Mouse (Mus musculus): Measurements from ENCODE around the gene Otop2.

GRCm38 (mm10) chr11:115370368-115370767 is 63.4 kb downstream of the Otop2 start:
- TF ChIP-seq POLR2A (IDR thresholded peaks at IDR 0.05; ENCODE audit: borderline replicate concordance, low read depth, low read length) = no peak
- no peak for TF ChIP-seq CTCF (IDR thresholded peaks at IDR 0.05; ENCODE audit: low read depth, low read length)

Measured in bone marrow macrophage, adult 2 months (primary cell).